Mouse (Mus musculus) layer of hippocampus, adult 18-20 months (tissue): ENCODE measurements around the gene Syce2. TPM values are rescaled to one million over a fixed set of nuclear protein-coding genes. Genes with fewer than 3 reads are reported as not detected.

Experiments
- DNase-seq, 2 experiments: peaks; one replicate each; pipeline ENCODE4 v3.0.0; 2022; ENCODE audit warnings: low spot score in 2 of 2
- microRNA-seq, 2 experiments: library from miRNA; unstranded; fragments of <30 nt; microRNA quantifications; one replicate each; pipeline ENCODE4 v1.2.0; 2021
- total RNA-seq, 2 experiments: library from RNA; stranded (reverse); gene quantifications; 2 replicates each; pipeline ENCODE4 v1.2.3; 2021

Syce2 gene
- total RNA-seq, 2 experiments from 2014 or later, result 15.7 to 16.5 TPM

GRCm38 (mm10) chr8:84927513-84927912 lies 55.6 kb downstream of the Syce2 start:
- no peak for DNase-seq

- DNase-seq, result peak in 1 of 2 experiments; percentile 73
Measured at GRCm38 (mm10) chr8:84928456-84929306, 56.8 kb downstream of the Syce2 start.

GRCm38 (mm10) chr8:84930582-84930981 lies 58.7 kb downstream of the Syce2 start:
- no peak for DNase-seq

GRCm38 (mm10) chr8:84933767-84934559 lies 62.1 kb downstream of the Syce2 start:
- peak in 1 of 2 experiments; percentile 49 for DNase-seq

- DNase-seq, result peak in 1 of 2 experiments; percentile 45
Measured at GRCm38 (mm10) chr8:84934860-84935259, 62.9 kb downstream of the Syce2 start.

GRCm38 (mm10) chr8:84935489-84935888 lies 63.6 kb downstream of the Syce2 start:
- DNase-seq, result no peak

GRCm38 (mm10) chr8:84936041-84936961 lies 64.4 kb downstream of the Syce2 start:
- DNase-seq, result peak in 1 of 2 experiments; percentile 22

- peak; percentile 61 to 75 for DNase-seq
Measured at GRCm38 (mm10) chr8:84936962-84937546, 65.1 kb downstream of the Syce2 start, which contains the start of gene Mast1. Gene Mast1, minus strand, starts transcription at chr8:84937359.

Small RNA genes lying within 50 kb of the gene (microRNA-seq; reads per million reads assigned to microRNA genes)
- gene Gm24197 (0.25 to 1.8 reads per million in 2 experiments), gene Mir7069 (5.2 to 9.0 reads per million in 2 experiments)

Other genes with a start within 250 kb of the Syce2 start
- gene Ier2, start 209.3 kb upstream of the Syce2 start, total RNA-seq, result 10 to 100 TPM in 1 of 2 experiments, 1 to 10 TPM in 1; 6.2 to 10.0 TPM
- 100 to 1,000 TPM in 1 of 2 experiments, 10 to 100 TPM in 1; 96.9 to 108 TPM for gene Trmt1, start 185.8 kb upstream of the Syce2 start, total RNA-seq
- 10 to 100 TPM; 94.8 to 95.5 TPM for gene Nacc1, start 184.2 kb upstream of the Syce2 start, total RNA-seq
- 1 to 10 TPM; 2.0 to 2.2 TPM for gene Lyl1, start 170.7 kb upstream of the Syce2 start, total RNA-seq
- gene G430095P16Rik, start 149.1 kb upstream of the Syce2 start, total RNA-seq, result not detected
- gene Nfix, start 71.8 kb upstream of the Syce2 start, total RNA-seq, result 100 to 1,000 TPM; 379 to 429 TPM
- gene Dand5, start 49.3 kb upstream of the Syce2 start, total RNA-seq, result 10 to 100 TPM; 10.7 to 10.9 TPM
- 10 to 100 TPM; 27.3 to 27.4 TPM for gene Gadd45gip1, start 40.6 kb upstream of the Syce2 start, total RNA-seq
- 10 to 100 TPM; 63.8 to 77.0 TPM for gene Rad23a, start 31.4 kb upstream of the Syce2 start, total RNA-seq
- gene Calr, start 25.2 kb upstream of the Syce2 start, total RNA-seq, result 100 to 1,000 TPM; 506 to 521 TPM
- gene Farsa, start 15.1 kb upstream of the Syce2 start, total RNA-seq, result 10 to 100 TPM; 48.8 to 50.1 TPM
- 10 to 100 TPM; 38.3 to 38.5 TPM for gene Gcdh, start 21.8 kb downstream of the Syce2 start, total RNA-seq
- under 1 TPM in 1 of 2 experiments, not detected in 1; 0.27 TPM for gene Klf1, start 29.8 kb downstream of the Syce2 start, total RNA-seq
- 1 to 10 TPM; 2.8 to 5.1 TPM for gene Dnase2a, start 36.4 kb downstream of the Syce2 start, total RNA-seq
- gene Mast1, start 65.2 kb downstream of the Syce2 start, total RNA-seq, result 10 to 100 TPM; 71.8 to 73.3 TPM
- gene Rtbdn, start 74.9 kb downstream of the Syce2 start, total RNA-seq, result 1 to 10 TPM in 1 of 2 experiments, under 1 TPM in 1; 0.87 to 1.1 TPM
- not detected for gene Gm49661, start 97.3 kb downstream of the Syce2 start, total RNA-seq
- gene Prdx2, start 97.5 kb downstream of the Syce2 start, total RNA-seq, result 100 to 1,000 TPM; 319 to 358 TPM
- 10 to 100 TPM; 41.8 to 46.2 TPM for gene Rnaseh2a, start 97.7 kb downstream of the Syce2 start, total RNA-seq
- gene Junb, start 106.6 kb downstream of the Syce2 start, total RNA-seq, result 100 to 1,000 TPM; 102 to 103 TPM
- 1 to 10 TPM; 8.1 to 9.5 TPM for gene Hook2, start 118.5 kb downstream of the Syce2 start, total RNA-seq
- not detected for gene Best2, start 142.4 kb downstream of the Syce2 start, total RNA-seq
- gene Asna1, start 153.2 kb downstream of the Syce2 start, total RNA-seq, result 100 to 1,000 TPM; 122 to 125 TPM
- 100 to 1,000 TPM; 132 to 133 TPM for gene Trir, start 154.7 kb downstream of the Syce2 start, total RNA-seq
- gene Tnpo2, start 164.8 kb downstream of the Syce2 start, total RNA-seq, result 100 to 1,000 TPM; 163 to 179 TPM
- gene Fbxw9, start 187.9 kb downstream of the Syce2 start, total RNA-seq, result 10 to 100 TPM; 19.3 to 19.8 TPM
- gene Gm5741, start 195.9 kb downstream of the Syce2 start, total RNA-seq, result not detected
- 10 to 100 TPM; 53.2 to 56.1 TPM for gene Dhps, start 199.6 kb downstream of the Syce2 start, total RNA-seq
- gene Wdr83os, start 208.6 kb downstream of the Syce2 start, total RNA-seq, result 10 to 100 TPM; 60.9 to 65.6 TPM
- gene Wdr83, start 209.2 kb downstream of the Syce2 start, total RNA-seq, result 10 to 100 TPM; 28.1 to 32.3 TPM
- gene Man2b1, start 211.2 kb downstream of the Syce2 start, total RNA-seq, result 10 to 100 TPM; 33.8 to 34.5 TPM